Mouse (Mus musculus): ENCODE measurements at regions not wholly inside any gene's neighbourhood (a gene's known extent, or its start where the extent isn't known, plus 50 kb on each side); places are given as distances from the start of the nearest gene placed in this dataset.

GRCm38 (mm10) chr12:64829662-64830249 lies 88.0 kb upstream of the Gm527 start:
- no peak overlapping the region for H3K9ac ChIP-seq (replicated peaks; ENCODE audit: low read length, poor library complexity, severe bottlenecking)
- H3K4me3 ChIP-seq (ENCODE audit: low read depth, low read length) = no peak overlapping the region
- no peaks in the 10 kb centered on the region for H3K4me1 ChIP-seq (ENCODE audit: insufficient read depth, low read length)
- H3K27ac ChIP-seq (ENCODE audit: low read depth, low read length) = no peak overlapping the region
- no peaks in the 10 kb centered on the region for H3K9me3 ChIP-seq (ENCODE audit: low read length)
- no peaks in the 10 kb centered on the region for H3K27me3 ChIP-seq (ENCODE audit: insufficient read depth, low read length)
- peak; percentile 89 for TF ChIP-seq CTCF (IDR thresholded peaks at IDR 0.05)
- DNase-seq (ENCODE audit: low spot score) = peak; percentile 83
- no peaks in the 10 kb centered on the region for H3K36me3 ChIP-seq (ENCODE audit: insufficient read depth, low read length)
- peak; percentile 78 for ATAC-seq (ENCODE audit: low FRiP score)
- 0% methylated on average over 1 of the region's 1 CpGs for WGBS
- H3K4me2 ChIP-seq (ENCODE audit: low read depth, low read length, poor library complexity, severe bottlenecking) = no peak overlapping the region

GRCm38 (mm10) chr12:64832313-64833151 lies 85.2 kb upstream of the Gm527 start:
- H3K4me3 ChIP-seq (ENCODE audit: low read depth, low read length) = no peak overlapping the region
- ATAC-seq (ENCODE audit: low FRiP score) (peak; percentile 60; the same call in 1 of the 2 replicates), DNase-seq (ENCODE audit: low spot score) (peak; percentile 31)
- no peaks in the 10 kb centered on the region for H3K4me1 ChIP-seq (ENCODE audit: insufficient read depth, low read length)
- H3K27me3 ChIP-seq (ENCODE audit: insufficient read depth, low read length) = no peaks in the 10 kb centered on the region
- H3K36me3 ChIP-seq (ENCODE audit: insufficient read depth, low read length) = no peaks in the 10 kb centered on the region
- H3K9me3 ChIP-seq (ENCODE audit: low read length) = no peaks in the 10 kb centered on the region
- no peak overlapping the region for H3K4me2 ChIP-seq (ENCODE audit: low read depth, low read length, poor library complexity, severe bottlenecking)
- WGBS = 33% methylated on average over 9 of the region's 9 CpGs
- TF ChIP-seq CTCF (IDR thresholded peaks at IDR 0.05) = no peak
- no peak overlapping the region for H3K9ac ChIP-seq (replicated peaks; ENCODE audit: low read length, poor library complexity, severe bottlenecking)
- no peak overlapping the region for H3K27ac ChIP-seq (ENCODE audit: low read depth, low read length)

- no peak for DNase-seq (ENCODE audit: low spot score)
- Histone ChIP-seq H3K9ac (replicated peaks; ENCODE audit: low read length, poor library complexity, severe bottlenecking) (no peak overlapping the region), H3K4me2 (ENCODE audit: low read depth, low read length, poor library complexity, severe bottlenecking) (no peak overlapping the region), H3K36me3 (ENCODE audit: insufficient read depth, low read length) (no peaks in the 10 kb centered on the region), H3K27me3 (ENCODE audit: insufficient read depth, low read length) (no peaks in the 10 kb centered on the region), H3K4me1 (ENCODE audit: insufficient read depth, low read length) (no peaks in the 10 kb centered on the region), H3K27ac (ENCODE audit: low read depth, low read length) (no peak overlapping the region), H3K4me3 (ENCODE audit: low read depth, low read length) (no peak overlapping the region), H3K9me3 (ENCODE audit: low read length) (no peaks in the 10 kb centered on the region)
- TF ChIP-seq CTCF (IDR thresholded peaks at IDR 0.05) = no peak
- ATAC-seq (ENCODE audit: low FRiP score) = no peak
Measured at GRCm38 (mm10) chr12:64857709-64858108, 60.0 kb upstream of the Gm527 start.

Measured in midbrain, postnatal 0 days (tissue).